Mouse (Mus musculus): ENCODE data around the gene Galnt16. TPM values are rescaled to one million over a fixed set of nuclear protein-coding genes. Genes with fewer than 3 reads are reported as not detected.

Gene Galnt16
- 0.11 TPM for polyA plus RNA-seq (2012; fragmentation: generic; extraction: Trizol)

DNA sequence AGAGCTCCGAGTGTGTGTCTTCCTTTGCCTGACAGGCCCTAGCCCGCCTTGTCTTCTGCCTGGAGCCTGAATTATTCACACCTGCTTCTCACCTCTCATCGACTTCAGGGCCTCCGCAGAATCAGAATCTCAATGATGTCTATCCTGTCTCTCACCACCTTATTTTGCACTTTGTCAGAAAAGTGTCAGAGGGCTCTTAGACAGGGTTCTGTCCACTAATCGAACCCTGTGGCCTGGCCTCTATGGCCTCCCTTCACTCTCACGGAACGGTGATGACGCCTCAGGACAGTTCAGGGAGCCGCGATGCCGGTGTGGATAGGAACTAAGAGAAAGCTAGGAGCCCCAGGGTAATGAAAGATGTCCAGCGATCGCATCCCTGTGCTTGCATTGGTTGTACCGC is at the start of gene Galnt16:
Gene Galnt16 (plus strand): TSS at position 301 of the 400 bp plus-strand sequence.
- H3K27me3 ChIP-seq (ENCODE audit: control insufficient read depth, insufficient read depth, insufficient read length), result peaks cover 83% of the 10 kb centered on the region

DNA sequence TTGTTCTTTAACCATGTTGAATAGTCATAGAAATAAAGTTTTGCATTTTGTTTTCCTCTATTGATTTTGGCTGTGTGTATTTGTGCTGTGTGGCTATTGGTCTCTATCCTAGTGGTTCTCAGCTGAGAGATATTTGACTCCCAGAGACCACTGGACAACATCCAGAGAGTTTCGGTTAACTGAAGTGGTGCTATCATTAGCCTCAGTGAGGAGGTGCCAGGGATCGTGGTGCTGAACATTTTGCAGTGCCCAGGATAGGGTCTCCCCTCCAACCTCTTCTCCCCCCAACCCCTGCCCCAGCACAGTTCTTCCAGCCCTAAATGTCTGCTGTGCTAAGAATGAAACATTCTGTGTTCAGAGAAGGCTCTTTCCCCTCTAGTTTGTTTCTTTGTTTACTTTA is 47.9 kb upstream of the Galnt16 start:
- H3ac ChIP-seq (ENCODE audit: control insufficient read depth, insufficient read length), result no peak overlapping the region
- no peak overlapping the region for H3K4me2 ChIP-seq (ENCODE audit: low read depth)
- no peaks in the 10 kb centered on the region for H3K36me3 ChIP-seq (ENCODE audit: control insufficient read depth, insufficient read depth)
- H3K4me3 ChIP-seq, result no peak overlapping the region
- TF ChIP-seq CEBPB (IDR thresholded peaks at IDR 0.05; ENCODE audit: insufficient read depth, poor library complexity, severe bottlenecking), result no peak
- TF ChIP-seq SRF (IDR thresholded peaks at IDR 0.05; ENCODE audit: control insufficient read depth, insufficient read length, low read depth), result no peak
- no peak for TF ChIP-seq POLR2AphosphoS2 (IDR thresholded peaks at IDR 0.05; ENCODE audit: insufficient read length, low read depth)
- TF ChIP-seq E2F4 (IDR thresholded peaks at IDR 0.05; ENCODE audit: insufficient read depth), result no peak
- TF ChIP-seq TCF12 (IDR thresholded peaks at IDR 0.05; ENCODE audit: insufficient read depth, poor library complexity, severe bottlenecking), result no peak
- TF ChIP-seq POLR2A (IDR thresholded peaks at IDR 0.05; ENCODE audit: insufficient read length, low read depth), result no peak
- no peak for TF ChIP-seq MYOD1 (IDR thresholded peaks at IDR 0.05; ENCODE audit: control insufficient read depth in 1 of 3, insufficient read length in 2 of 3, low read depth in 2 of 3)
- TF ChIP-seq MAX (IDR thresholded peaks at IDR 0.05; ENCODE audit: low read depth), result no peak
- TF ChIP-seq REST (IDR thresholded peaks at IDR 0.05; ENCODE audit: insufficient read depth, insufficient read length), result no peak
- TF ChIP-seq MYOG (IDR thresholded peaks at IDR 0.05; ENCODE audit: control insufficient read depth in 1 of 3, insufficient read depth in 1 of 3, insufficient read length in 2 of 3, low read depth in 2 of 3), result no peak
- TF ChIP-seq USF1 (IDR thresholded peaks at IDR 0.05; ENCODE audit: low read depth), result no peak
- no peak for TF ChIP-seq TCF3 (IDR thresholded peaks at IDR 0.05; ENCODE audit: insufficient read length, low read depth)
- H3K79me2 ChIP-seq (ENCODE audit: control insufficient read depth, insufficient read depth), result peaks cover 3% of the 10 kb centered on the region
- H3K27me3 ChIP-seq (ENCODE audit: control insufficient read depth, insufficient read depth, insufficient read length), result no peaks in the 10 kb centered on the region

More for the DNA sequence above, at the start of gene Galnt16:
- TF ChIP-seq TCF3 (IDR thresholded peaks at IDR 0.05; ENCODE audit: insufficient read length, low read depth), result no peak
- TF ChIP-seq CEBPB (IDR thresholded peaks at IDR 0.05; ENCODE audit: insufficient read depth, poor library complexity, severe bottlenecking), result no peak
- no peak for TF ChIP-seq REST (IDR thresholded peaks at IDR 0.05; ENCODE audit: insufficient read depth, insufficient read length)
- no peak for TF ChIP-seq POLR2AphosphoS2 (IDR thresholded peaks at IDR 0.05; ENCODE audit: insufficient read length, low read depth)
- no peak for TF ChIP-seq USF1 (IDR thresholded peaks at IDR 0.05; ENCODE audit: low read depth)
- no peak for TF ChIP-seq MAX (IDR thresholded peaks at IDR 0.05; ENCODE audit: low read depth)
- no peak for TF ChIP-seq MYOD1 (IDR thresholded peaks at IDR 0.05; ENCODE audit: control insufficient read depth in 1 of 3, insufficient read length in 2 of 3, low read depth in 2 of 3)
- no peak for TF ChIP-seq TCF12 (IDR thresholded peaks at IDR 0.05; ENCODE audit: insufficient read depth, poor library complexity, severe bottlenecking)
- no peak for TF ChIP-seq MYOG (IDR thresholded peaks at IDR 0.05; ENCODE audit: control insufficient read depth in 1 of 3, insufficient read depth in 1 of 3, insufficient read length in 2 of 3, low read depth in 2 of 3)
- TF ChIP-seq SRF (IDR thresholded peaks at IDR 0.05; ENCODE audit: control insufficient read depth, insufficient read length, low read depth), result no peak
- TF ChIP-seq POLR2A (IDR thresholded peaks at IDR 0.05; ENCODE audit: insufficient read length, low read depth), result no peak
- TF ChIP-seq E2F4 (IDR thresholded peaks at IDR 0.05; ENCODE audit: insufficient read depth), result no peak
- Histone ChIP-seq H3K4me3 (no peak within 1 kb of the TSS), H3K79me2 (ENCODE audit: control insufficient read depth, insufficient read depth) (no peaks in the 10 kb centered on the region), H3K4me2 (ENCODE audit: low read depth) (no peak within 1 kb of the TSS), H3K36me3 (ENCODE audit: control insufficient read depth, insufficient read depth) (no peaks in the 10 kb centered on the region), H3ac (ENCODE audit: control insufficient read depth, insufficient read length) (no peak within 1 kb of the TSS)

DNA sequence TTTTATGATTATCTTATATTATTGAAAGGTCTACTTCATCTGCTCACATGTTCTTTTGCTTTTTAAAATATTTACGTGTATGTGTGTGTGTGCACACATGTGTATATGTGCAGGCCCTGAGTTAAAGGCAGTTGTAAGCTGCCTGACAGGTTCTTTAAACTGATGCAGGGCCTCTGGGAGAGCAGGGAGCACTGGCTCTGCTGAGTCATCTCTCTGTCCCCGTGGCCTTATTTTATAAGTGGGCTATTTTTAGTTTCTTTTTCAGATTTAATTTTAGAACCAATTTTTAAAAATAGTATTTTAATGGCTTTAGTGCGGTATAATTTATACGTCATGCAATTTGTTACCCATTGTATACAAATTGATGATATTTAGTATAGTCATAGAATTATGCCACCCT is 46.2 kb upstream of the Galnt16 start:
- H3K36me3 ChIP-seq (ENCODE audit: control insufficient read depth, insufficient read depth), result no peaks in the 10 kb centered on the region
- peak overlapping the region; percentile 29 for H3K4me2 ChIP-seq (ENCODE audit: low read depth)
- no peak overlapping the region for H3K4me3 ChIP-seq
- TF ChIP-seq SRF (IDR thresholded peaks at IDR 0.05; ENCODE audit: control insufficient read depth, insufficient read length, low read depth) (no peak), POLR2AphosphoS2 (IDR thresholded peaks at IDR 0.05; ENCODE audit: insufficient read length, low read depth) (no peak), MYOG (IDR thresholded peaks at IDR 0.05; ENCODE audit: control insufficient read depth in 1 of 3, insufficient read depth in 1 of 3, insufficient read length in 2 of 3, low read depth in 2 of 3) (no peak), MAX (IDR thresholded peaks at IDR 0.05; ENCODE audit: low read depth) (no peak), POLR2A (IDR thresholded peaks at IDR 0.05; ENCODE audit: insufficient read length, low read depth) (no peak), TCF3 (IDR thresholded peaks at IDR 0.05; ENCODE audit: insufficient read length, low read depth) (no peak), USF1 (IDR thresholded peaks at IDR 0.05; ENCODE audit: low read depth) (peak; percentile 5), TCF12 (IDR thresholded peaks at IDR 0.05; ENCODE audit: insufficient read depth, poor library complexity, severe bottlenecking) (no peak)
- H3K79me2 ChIP-seq (ENCODE audit: control insufficient read depth, insufficient read depth), result peaks cover 3% of the 10 kb centered on the region
- H3K27me3 ChIP-seq (ENCODE audit: control insufficient read depth, insufficient read depth, insufficient read length), result no peaks in the 10 kb centered on the region
- H3ac ChIP-seq (ENCODE audit: control insufficient read depth, insufficient read length), result no peak overlapping the region

DNA sequence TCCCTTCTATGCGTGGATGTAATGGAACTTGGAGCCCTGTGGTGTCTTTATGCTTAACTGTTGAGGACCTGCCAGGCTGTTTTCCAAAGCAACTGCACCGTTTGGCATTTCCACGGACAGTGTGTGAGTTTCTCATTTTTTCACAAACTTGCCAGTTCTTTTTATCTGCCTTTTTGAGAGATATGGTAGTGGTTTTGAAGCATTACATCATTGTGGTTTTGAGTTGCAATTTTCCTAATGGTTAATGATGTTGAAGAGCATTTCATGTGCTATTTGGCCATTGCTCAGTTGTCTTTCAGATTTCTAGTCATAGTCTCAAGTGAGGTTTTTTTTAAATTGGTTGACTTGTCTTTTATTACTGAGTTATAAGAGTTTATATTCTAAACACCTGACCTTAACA is 44.3 kb upstream of the Galnt16 start:
- no peak overlapping the region for H3K4me2 ChIP-seq (ENCODE audit: low read depth)
- peaks cover 3% of the 10 kb centered on the region for H3K79me2 ChIP-seq (ENCODE audit: control insufficient read depth, insufficient read depth)
- H3K4me3 ChIP-seq, result no peak overlapping the region
- H3ac ChIP-seq (ENCODE audit: control insufficient read depth, insufficient read length), result no peak overlapping the region
- no peaks in the 10 kb centered on the region for H3K27me3 ChIP-seq (ENCODE audit: control insufficient read depth, insufficient read depth, insufficient read length)
- TF ChIP-seq CEBPB (IDR thresholded peaks at IDR 0.05; ENCODE audit: insufficient read depth, poor library complexity, severe bottlenecking), result no peak
- H3K36me3 ChIP-seq (ENCODE audit: control insufficient read depth, insufficient read depth), result no peaks in the 10 kb centered on the region

DNA sequence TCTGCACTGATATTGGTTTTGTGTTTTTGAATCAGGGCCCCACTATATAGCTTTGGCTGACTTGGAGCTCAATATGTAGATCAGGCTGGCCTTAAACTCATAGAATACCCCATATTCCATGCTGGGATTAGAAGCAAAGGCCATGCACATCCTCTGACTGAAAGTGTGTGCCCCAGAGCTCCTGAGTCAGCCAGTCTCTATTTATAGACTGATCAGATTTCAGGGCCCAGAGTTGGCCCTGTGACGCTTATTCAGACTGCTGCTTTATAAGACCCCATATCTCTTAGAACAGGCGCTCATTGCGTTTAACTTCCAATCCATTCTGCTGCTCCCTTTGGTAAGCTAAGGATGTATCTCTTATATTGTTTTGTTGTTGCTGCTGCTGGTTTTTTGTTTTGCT is 38.1 kb upstream of the Galnt16 start:
- TF ChIP-seq POLR2AphosphoS2 (IDR thresholded peaks at IDR 0.05; ENCODE audit: insufficient read length, low read depth) (no peak), MYOG (IDR thresholded peaks at IDR 0.05; ENCODE audit: control insufficient read depth in 1 of 3, insufficient read depth in 1 of 3, insufficient read length in 2 of 3, low read depth in 2 of 3) (no peak), POLR2A (IDR thresholded peaks at IDR 0.05; ENCODE audit: insufficient read length, low read depth) (no peak), MAX (IDR thresholded peaks at IDR 0.05; ENCODE audit: low read depth) (no peak), REST (IDR thresholded peaks at IDR 0.05; ENCODE audit: insufficient read depth, insufficient read length) (no peak), SRF (IDR thresholded peaks at IDR 0.05; ENCODE audit: control insufficient read depth, insufficient read length, low read depth) (no peak), USF1 (IDR thresholded peaks at IDR 0.05; ENCODE audit: low read depth) (no peak), MYOD1 (IDR thresholded peaks at IDR 0.05; ENCODE audit: control insufficient read depth in 1 of 3, insufficient read length in 2 of 3, low read depth in 2 of 3) (no peak), CEBPB (IDR thresholded peaks at IDR 0.05; ENCODE audit: insufficient read depth, poor library complexity, severe bottlenecking) (no peak), TCF3 (IDR thresholded peaks at IDR 0.05; ENCODE audit: insufficient read length, low read depth) (no peak), E2F4 (IDR thresholded peaks at IDR 0.05; ENCODE audit: insufficient read depth) (no peak)
- no peaks in the 10 kb centered on the region for H3K79me2 ChIP-seq (ENCODE audit: control insufficient read depth, insufficient read depth)
- no peaks in the 10 kb centered on the region for H3K36me3 ChIP-seq (ENCODE audit: control insufficient read depth, insufficient read depth)
- no peak overlapping the region for H3K4me3 ChIP-seq
- H3ac ChIP-seq (ENCODE audit: control insufficient read depth, insufficient read length), result no peak overlapping the region
- H3K27me3 ChIP-seq (ENCODE audit: control insufficient read depth, insufficient read depth, insufficient read length), result no peaks in the 10 kb centered on the region
- no peak overlapping the region for H3K4me2 ChIP-seq (ENCODE audit: low read depth)

Data from myocyte (in vitro differentiated cells).